Mouse (Mus musculus) CD4-positive naive resting alpha-beta T cell, adult 76 days (primary cell): ENCODE measurements around the gene Prss32. TPM values are rescaled to one million over a fixed set of nuclear protein-coding genes. Genes with fewer than 3 reads are reported as not detected.

Experiments used
- total RNA-seq: library from RNA; stranded (reverse); gene quantifications from one replicate; pipeline ENCODE4 v1.2.4, GENCODE M21; 2023

Gene Prss32
- total RNA-seq, result not detected

DNA sequence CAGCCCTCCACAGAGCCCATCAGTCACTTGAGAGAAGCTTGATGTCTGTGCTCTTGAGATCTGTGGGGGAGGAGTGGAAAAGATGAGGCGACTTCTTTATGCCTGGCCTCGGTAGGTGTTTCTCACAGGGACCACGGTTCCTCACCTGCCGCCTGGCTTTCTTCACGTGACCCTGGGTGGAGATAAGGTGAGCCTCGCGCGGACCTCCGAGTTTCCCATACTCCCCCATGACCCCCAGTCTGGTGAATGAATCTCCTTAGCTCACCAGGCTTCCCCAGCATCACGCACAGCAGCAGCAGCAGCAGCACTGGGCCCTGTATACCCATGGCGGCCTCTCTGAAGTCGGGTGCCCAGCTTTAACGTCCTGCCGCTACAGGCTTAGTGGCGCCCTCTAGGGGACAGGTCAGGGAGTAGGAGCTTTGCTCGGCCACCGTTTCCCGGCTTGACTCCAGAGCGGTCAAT, at the start of gene Prss32, which contains the start of gene Prss41:
Prss32 (plus strand) TSS at position 44 of the 462 bp plus-strand sequence.
Prss41 (minus strand) TSS at position 361 of the 462 bp plus-strand sequence.

DNA sequence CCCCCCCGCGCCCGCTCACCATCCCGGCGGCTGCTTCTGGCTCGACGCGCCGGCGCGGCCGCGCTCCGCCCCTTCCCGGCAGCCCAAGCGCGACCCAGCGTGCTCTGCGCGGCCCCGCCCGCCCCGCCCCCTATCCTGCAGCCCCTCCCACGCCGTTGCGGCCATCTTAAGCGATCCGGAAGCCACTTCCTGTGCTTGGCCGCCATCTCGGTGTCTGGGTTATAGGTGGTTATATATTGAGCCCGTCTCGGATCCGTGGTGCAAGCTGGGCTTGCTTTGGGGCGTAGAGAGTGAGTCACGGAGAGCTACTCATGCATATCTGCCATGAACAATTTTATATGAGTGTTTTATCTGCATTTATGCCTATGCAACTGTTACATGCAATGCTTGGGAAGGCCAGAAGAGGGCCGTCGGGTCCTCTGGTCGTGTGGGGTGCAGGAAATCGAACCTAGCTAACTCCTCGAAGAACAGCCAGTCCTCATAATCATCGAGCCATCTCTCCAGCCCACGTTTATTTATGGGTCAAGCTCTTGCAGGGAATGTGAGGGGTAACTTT, 14.5 kb upstream of the Prss32 start, which contains the start of gene Elob:
Elob (minus strand) TSS at position 73 of the 556 bp plus-strand sequence.

DNA sequence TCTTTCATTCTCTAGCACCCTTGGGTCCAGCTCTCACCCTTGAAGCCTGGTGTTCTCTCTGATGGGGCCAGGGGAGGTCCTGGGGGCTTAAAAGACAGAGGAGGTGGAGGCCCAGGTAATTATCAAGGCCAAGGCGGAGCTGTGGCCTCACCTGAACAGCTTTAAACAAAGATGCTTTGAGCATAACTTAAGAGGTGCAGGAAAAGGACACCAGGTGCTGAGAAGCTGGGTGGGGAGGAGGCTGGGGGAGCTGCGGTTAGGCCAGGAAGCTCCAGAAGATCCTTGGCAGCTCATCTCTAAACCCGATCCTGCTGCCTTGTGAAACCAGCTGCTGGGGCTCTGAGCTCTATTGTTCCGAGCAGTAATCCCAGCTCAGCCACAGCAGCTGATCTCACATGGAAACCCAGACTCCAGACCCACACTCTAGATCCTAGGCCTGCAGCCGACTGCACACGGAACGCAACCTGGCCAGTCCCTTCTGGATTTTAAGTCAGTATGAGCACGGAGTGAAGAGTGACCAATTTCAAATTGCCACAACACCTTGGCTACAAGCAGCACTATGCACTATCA, 7.6 kb upstream of the Prss32 start, which contains the start of gene Prss33:
Prss33 (minus strand) TSS at position 51 of the 570 bp plus-strand sequence.

DNA sequence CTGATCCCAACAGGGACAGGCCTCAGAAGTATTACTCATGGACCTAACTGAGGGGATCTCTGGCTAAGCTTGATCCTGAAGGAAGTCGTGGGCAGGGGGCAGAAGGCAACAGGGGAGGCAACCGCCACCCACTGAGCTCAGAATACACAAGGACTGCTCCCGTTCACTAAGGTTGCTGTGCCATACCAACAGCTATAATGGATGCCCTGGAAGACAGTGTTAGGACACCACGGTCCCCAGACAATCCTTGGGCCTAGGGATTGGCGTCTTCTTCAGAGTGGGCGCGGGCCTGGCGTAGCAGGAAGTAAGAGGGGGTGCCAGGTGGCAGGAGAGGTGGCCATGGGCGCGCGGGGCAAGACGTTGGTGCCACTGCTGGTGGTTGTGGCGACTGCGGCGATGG, 24.1 kb downstream of the Prss32 start, which contains the start of gene Prss21:
Prss21 (plus strand) TSS at position 301 of the 400 bp plus-strand sequence.

DNA sequence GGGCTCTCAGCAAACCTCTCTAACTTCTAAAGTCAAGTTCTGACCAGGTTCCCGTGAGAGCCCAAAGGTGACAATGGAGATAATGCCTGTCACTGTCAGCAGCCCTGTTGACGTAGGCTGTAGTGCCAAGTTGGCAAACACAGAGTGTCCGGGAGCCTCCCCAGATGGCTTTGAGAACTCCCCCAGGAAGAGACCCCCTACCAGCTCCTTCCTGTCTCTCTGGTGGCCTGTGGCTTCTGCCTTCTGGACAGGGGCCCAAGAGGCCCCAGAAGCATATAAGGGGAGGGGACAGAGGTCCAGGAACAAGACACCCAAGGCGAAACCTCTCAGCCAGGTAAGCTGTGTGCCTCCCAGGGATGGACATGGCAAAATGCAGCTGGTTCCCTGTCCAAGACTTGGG, 36.9 kb downstream of the Prss32 start, which contains the start of the genes Dcpp1 and Dcpp2:
Dcpp1 (plus strand) TSS at position 301 of the 400 bp plus-strand sequence.
Dcpp2 (plus strand) TSS at position 305 of the 400 bp plus-strand sequence.

Other genes starting within 250 kb of the Prss32 start
- not detected for gene Zfp13, start 244.4 kb upstream of the Prss32 start, total RNA-seq
- gene Zscan10, start 243.0 kb upstream of the Prss32 start, total RNA-seq, result not detected
- gene Mmp25, start 198.6 kb upstream of the Prss32 start, total RNA-seq, result 0.38 TPM
- 0.35 TPM for gene Bicdl2, start 183.3 kb upstream of the Prss32 start, total RNA-seq
- gene Hcfc1r1, start 170.3 kb upstream of the Prss32 start, total RNA-seq, result 42.8 TPM
- 22.1 TPM for gene Thoc6, start 170.0 kb upstream of the Prss32 start, total RNA-seq
- gene Tnfrsf12a, start 166.4 kb upstream of the Prss32 start, total RNA-seq, result 71.7 TPM
- gene Cldn6, start 164.6 kb upstream of the Prss32 start, total RNA-seq, result not detected
- not detected for gene Cldn9, start 159.8 kb upstream of the Prss32 start, total RNA-seq
- gene 1520401A03Rik, start 121.1 kb upstream of the Prss32 start, total RNA-seq, result not detected
- 37.1 TPM for gene Pkmyt1, start 117.5 kb upstream of the Prss32 start, total RNA-seq
- 2.0 TPM for gene Paqr4, start 103.0 kb upstream of the Prss32 start, total RNA-seq
- gene Kremen2, start 98.0 kb upstream of the Prss32 start, total RNA-seq, result 0.62 TPM
- gene Flywch1, start 72.3 kb upstream of the Prss32 start, total RNA-seq, result 18.9 TPM
- gene Flywch2, start 57.8 kb upstream of the Prss32 start, total RNA-seq, result not detected
- 1,551 TPM for gene Srrm2, start 53.3 kb upstream of the Prss32 start, total RNA-seq
- gene Elob, start 14.7 kb upstream of the Prss32 start, total RNA-seq, result 130 TPM
- not detected for gene Prss33, start 7.8 kb upstream of the Prss32 start, total RNA-seq
- 0.91 TPM for gene Prss41, start 317 bp downstream of the Prss32 start, total RNA-seq
- not detected for gene Prss21, start 24.2 kb downstream of the Prss32 start, total RNA-seq
- not detected for gene Dcpp1, start 37.0 kb downstream of the Prss32 start, total RNA-seq
- gene Dcpp2, start 37.0 kb downstream of the Prss32 start, total RNA-seq, result not detected
- not detected for gene Dcpp3, start 73.6 kb downstream of the Prss32 start, total RNA-seq
- not detected for gene Sbp, start 97.8 kb downstream of the Prss32 start, total RNA-seq
- gene Sbpl, start 111.4 kb downstream of the Prss32 start, total RNA-seq, result not detected
- gene Prss30, start 136.7 kb downstream of the Prss32 start, total RNA-seq, result 0.50 TPM
- not detected for gene Prss22, start 154.2 kb downstream of the Prss32 start, total RNA-seq
- gene Prss27, start 194.3 kb downstream of the Prss32 start, total RNA-seq, result not detected
- 25.6 TPM for gene Kctd5, start 229.6 kb downstream of the Prss32 start, total RNA-seq